Mouse (Mus musculus): ENCODE data around the gene 1810024B03Rik.
"Not testable (repeated sequence)": the region's sequence is repeated elsewhere in the genome, so short reads cannot be mapped to it uniquely, and the experiment has no call there.

Gene 1810024B03Rik

DNA sequence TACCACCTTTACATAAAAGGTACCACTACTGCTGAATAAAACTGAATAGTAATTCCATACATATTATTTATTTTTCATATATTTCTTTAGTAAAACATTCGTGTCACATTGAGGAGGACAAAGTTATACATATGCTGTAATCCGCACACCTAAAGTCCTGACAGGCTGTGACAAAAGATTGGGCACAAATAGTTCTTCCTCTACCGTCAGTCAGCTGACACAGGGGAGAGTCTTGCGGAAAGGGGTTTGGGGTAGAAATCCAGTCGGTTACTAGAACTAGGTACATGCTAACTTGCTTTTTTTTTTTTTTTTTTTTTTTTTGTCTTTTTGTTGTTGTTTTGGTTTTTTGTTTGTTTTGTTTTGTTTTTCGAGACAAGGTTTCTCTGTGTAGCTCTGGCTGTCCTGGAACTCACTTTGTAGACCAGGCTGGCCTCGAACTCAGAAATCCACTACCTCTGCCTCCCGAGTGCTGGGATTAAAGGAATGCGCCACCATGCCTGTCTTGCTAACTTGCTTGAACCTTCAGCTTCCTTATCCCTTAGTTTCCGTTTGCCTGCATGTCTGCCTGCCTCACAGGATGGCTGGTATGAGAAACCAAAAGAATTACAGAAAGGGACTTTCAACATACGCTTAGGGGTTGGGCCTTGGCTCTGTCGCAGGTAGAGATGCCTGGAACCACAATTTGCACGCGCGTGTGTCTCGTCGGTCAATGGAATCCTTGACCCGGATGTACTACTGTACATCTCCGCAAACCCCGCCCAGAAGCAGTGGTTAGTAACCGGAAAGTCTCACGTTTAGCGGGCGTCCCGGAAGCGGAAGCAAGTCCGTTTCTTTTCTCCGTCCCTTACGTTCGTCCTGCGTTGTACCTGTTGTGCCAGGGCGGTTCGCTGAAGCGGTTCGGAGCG, at the start of gene 1810024B03Rik, which contains the start of gene Snrnp200:
TSS of gene 1810024B03Rik (minus strand) at position 734 of the 905 bp plus-strand sequence.
TSS of gene Snrnp200 (plus strand) at position 840 of the 905 bp plus-strand sequence.
- peak; percentile 96 for DNase-seq (ENCODE audit: low spot score)

DNA sequence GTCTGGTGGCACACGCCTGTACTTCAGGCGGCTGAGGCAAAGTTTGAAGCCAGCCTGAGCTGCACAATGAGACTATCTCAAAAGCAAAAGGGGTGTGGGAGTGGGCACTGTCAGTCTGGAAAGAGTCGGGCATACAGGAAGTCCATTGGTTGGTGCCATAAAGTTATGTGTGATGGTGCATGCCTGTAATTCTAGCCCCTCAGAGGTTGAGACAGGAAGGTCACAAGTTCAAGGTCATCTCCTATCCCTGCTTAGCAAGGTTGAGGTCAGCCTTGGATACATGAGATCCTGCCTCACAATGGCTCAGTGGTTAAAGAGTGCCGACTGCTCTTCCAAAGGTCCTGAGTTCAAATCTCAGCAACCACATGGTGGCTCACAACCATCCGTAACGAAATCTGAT, 47.2 kb upstream of the 1810024B03Rik start:
- no peak for DNase-seq (ENCODE audit: low spot score)

DNA sequence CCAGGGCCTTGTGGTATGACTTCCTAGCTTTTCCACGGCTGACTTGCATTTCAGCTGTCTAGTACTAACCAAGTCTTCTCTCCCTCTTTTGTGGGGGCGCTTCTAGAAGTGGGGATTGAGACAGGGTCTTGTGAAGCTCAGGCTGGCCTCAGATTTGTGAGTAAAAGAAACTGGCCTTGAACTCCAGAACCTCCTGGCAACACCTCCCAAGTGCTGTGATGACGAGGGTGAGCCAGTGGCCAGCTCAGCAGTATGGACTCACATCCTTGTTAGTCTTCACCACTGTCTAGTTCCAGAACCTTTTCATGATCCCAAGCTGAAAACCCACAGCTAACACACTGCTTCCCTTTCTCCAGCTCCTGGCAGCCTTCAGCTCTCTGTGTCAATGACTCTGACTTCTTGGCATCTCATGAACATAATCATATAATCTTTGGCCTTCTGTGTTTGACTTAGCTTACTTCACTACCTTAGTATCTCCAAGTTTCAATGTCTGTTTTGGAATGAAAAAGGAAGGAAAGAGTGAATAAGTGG, 46.6 kb upstream of the 1810024B03Rik start:
- no peak for DNase-seq (ENCODE audit: low spot score)

DNA sequence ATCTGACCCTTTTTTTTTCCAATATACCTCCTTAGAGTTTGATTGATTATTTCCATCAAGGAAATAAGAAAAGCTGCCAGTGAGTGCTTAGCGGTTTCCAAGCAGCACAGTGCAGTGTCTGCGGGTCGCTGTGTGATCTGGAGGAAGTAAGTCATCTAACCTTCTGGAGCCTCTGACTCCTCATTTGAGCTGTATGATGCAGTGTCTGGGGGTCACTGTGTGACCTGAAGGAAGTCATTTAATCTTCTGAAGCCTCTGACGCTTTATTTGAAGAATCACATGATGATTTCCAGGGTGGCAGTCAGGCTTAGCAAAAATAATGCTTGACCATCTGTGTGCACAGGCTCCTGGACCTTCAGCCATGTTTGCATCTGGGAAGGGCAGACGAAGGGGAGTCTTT, 44.7 kb upstream of the 1810024B03Rik start:
- no peak for DNase-seq (ENCODE audit: low spot score)

DNA sequence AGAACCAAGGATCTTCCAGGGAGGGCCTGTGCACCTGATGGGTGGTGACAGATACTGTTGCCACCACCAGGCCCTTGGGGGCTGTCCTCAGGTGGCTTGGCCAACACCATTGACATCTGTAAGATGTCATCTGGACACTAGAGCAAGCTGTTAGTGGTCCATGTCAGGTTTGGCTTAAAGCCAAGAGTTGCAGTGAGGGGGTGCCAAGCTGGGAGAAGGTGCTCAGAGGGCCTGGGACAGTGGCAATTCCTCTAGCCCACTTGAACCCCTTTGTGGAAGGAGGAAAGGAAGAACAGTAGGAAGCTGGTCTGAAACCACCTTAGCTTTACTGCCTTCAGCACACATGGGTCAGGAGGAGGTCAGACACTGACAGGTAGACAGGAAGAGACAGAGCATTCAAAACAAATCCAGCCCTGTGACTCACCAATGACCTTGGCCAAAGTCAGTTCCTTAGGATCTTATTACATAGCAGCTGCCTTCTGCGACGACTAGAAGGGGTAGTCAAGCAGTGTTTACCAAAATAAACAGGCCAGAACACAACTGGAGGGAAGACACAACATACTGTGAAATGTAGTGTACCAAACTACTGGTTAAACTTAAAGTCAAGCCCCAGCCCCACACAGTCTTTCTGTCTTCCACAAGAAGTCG, 43.9 kb upstream of the 1810024B03Rik start:
- DNase-seq (ENCODE audit: low spot score), result no peak

DNA sequence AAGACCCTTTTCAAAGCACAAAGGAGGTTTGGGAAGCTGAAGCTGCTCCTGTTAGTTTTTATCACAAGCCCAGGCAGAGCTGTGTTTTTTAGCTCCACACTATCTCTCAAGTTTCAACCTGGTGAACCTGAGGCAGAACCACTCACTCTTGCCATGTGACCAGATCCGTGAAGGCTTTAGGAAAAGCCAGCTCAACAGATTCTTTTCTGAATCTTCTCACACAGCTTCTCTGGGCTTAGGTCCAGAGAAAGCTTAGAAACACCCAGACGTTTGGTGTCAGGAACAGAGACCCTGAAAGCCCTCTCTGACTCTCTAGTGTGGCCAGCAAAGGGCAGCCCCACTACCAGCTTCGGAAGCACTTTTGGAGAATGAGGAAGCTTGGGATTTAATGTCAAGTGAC, 43.4 kb upstream of the 1810024B03Rik start:
- DNase-seq (ENCODE audit: low spot score), result no peak

DNA sequence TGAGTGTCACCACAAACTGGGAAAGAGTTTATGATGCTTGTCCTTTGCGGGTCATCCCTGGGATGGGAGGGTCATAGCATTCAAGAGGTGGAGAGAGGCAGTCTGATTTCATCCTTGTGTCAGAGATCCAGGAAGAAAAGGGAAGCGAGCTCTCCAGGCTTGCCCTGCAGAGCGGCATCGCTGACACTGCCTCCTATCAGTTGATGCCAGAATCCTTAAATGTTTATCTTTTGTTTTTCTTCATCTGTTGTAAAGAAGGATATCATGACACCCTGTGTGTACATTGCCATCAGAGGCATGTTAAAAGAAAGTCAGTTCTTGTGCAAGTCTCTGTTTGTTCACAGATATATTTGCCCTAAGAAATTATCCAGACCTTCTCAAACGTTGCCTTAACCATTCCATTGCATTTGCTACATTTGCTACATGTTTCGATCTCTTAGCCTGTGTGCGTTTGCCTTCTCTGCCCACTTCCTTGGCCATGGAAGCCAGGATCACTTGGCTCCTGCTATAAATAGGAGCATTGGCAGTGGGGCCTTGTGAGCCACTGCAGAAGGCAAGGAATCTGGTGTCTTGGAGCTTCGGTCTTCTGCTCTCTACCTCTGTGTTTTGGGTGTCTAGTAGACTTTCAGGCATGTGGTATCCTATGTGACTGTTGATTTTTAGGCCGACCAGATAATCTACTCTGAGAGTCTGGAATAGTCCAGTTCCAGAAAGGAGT, 42.4 kb upstream of the 1810024B03Rik start:
- DNase-seq (ENCODE audit: low spot score), result no peak

DNA sequence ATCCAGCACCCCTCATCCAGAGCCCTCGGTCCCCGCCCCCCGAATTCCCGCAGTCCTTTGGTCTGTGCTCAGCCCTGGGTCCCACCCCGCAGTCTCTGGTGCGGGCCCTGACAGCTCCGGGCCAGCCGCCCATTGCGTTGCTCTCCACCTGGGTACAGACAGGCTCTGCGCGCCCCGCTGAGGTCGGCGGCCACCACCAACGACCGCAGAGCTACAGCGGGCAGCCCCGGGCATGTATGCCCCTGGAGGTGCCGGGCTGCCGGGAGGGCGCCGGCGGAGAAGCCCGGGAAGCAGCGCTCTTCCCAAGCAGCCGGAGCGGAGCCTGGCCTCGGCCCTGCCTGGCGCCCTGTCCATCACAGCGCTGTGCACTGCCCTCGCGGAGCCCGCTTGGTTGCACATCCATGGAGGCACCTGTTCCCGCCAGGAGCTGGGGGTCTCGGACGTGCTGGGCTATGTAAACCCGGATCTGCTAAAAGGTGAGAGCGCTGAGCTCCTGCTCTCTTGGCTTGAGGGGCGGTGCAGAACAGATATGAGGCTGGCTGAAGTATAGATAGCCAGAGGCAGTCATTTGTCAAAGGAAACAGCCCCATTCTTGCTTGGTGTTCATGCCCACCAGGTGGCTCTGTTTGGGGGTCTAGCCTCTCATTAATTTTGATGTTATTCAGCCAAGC, 40.4 kb upstream of the 1810024B03Rik start:
- no peak for DNase-seq (ENCODE audit: low spot score)

DNA sequence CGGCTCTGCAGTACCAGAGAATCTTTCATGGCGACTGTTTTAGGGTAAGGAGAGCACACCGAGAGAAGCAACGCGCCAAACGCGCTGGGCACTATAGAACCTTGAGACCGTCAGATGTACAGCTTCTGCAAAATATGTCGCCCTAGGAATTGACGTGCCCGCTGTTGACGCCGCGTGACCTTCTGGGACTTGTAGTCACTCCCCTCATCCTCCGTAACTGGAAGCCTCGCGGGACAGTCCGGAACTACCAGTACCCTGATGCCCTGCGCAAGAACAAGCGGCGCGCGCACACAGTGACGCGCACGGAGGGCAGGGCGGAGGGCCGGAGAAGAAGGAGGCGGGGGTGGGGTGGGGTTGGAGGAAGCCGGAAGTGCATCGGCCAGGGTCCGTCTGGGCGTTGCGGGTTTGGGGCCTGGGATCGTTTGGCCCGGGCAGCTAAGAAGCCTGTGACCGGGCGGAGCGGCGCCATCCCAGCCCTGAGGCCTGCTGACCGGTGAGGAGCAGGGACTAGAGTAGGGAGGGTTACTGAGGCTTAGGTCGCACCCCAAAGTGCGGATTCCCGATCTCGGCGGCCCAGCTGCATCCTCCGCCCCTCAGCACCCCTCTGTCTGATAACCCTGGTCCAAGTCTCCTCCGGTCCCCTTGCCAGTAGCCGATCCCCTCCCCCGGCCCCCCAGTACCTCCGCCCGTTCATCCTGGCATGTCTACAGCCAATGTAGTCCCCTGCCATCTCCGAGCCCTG, 39.7 kb upstream of the 1810024B03Rik start, which contains the start of the genes Ciao1 and Tmem127:
TSS of gene Ciao1 (minus strand) at position 225 of the 742 bp plus-strand sequence.
TSS of gene Tmem127 (plus strand) at position 317 of the 742 bp plus-strand sequence.
- DNase-seq (ENCODE audit: low spot score), result peak; percentile 99

DNA sequence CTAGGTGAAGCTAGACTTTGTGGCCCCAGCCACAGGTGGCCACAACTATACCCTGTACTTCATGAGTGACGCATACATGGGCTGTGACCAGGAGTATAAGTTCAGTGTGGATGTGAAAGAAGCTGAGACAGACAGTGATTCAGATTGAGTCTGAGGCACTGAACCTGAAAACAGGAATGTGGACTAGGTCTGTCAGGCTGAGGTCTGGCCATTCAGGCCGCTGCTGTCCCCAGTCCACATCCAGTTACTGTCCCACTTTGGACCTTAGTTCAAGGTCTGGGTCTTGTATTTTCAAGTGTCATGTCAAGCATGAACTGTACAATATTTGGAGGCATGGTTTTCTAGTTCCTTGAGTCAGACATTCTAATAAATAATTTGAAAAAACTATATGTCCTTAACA, 32.0 kb upstream of the 1810024B03Rik start:
- no peak for DNase-seq (ENCODE audit: low spot score)

DNA sequence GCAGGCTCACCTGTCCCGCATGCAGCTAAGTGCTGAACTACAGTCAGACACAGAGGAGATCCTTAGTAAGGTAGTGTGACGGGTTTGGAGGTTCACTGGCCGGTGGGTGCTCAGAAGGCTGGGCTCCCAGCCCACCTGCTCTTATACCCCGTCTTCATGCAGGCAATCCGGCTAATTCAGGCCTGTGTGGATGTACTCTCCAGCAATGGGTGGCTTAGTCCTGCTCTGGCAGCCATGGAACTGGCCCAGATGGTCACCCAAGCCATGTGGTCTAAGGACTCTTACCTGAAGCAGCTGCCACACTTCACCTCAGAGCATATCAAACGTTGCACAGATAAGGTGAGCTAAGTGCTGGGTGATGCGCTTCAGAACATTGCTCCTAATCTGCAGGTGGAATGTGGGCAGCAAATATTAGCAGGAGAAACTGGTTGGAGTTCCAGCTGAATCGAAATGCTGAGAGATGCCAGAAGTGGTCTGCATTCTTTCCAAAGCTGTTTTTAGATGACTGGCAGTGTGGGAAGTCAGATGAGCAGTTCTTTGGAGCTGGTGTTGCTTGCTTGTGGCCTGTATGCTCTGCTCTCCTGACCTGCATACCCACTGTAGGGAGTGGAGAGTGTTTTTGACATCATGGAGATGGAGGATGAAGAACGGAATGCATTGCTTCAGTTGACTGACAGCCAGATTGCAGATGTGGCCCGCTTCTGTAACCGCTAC, 30.0 kb upstream of the 1810024B03Rik start:
- peak; percentile 29 for DNase-seq (ENCODE audit: low spot score)

DNA sequence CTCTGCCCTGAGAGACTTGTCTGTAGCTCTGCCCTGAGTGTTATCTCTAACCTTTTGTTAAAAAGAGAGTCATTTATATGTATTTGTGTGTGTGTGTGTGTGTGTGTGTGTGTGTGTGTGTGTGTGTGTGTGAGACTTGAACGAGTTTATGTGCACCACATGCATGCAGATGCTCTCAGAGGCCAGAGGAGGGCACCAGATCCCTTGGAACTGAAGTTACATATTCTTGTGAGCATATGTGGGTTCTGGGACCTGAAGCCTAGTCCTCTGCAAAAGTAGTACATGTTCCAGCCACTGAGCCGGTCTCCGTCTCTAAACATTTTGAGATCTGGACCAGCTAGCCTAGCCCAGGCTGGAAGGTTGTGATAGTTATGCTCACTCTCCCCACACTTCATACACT, 17.2 kb upstream of the 1810024B03Rik start:
- no peak for DNase-seq (ENCODE audit: low spot score)

DNA sequence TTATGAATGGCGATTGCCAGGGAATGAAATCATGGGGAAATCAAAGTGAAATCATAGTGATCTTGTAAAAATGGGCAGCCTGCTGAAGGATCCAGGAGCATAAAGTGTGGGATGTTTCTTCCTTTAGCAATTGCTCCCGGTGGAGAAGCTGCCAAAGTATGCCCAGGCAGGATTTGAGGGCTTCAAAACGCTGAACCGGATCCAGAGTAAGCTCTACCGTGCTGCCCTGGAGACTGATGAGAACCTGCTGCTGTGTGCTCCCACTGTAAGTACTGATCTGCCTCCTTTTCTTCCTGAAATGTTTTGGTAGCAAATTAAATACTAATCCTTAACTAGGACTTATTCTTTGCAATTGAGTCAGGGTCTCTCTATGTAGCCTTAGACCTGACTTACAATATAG, 9.7 kb upstream of the 1810024B03Rik start:
- no peak for DNase-seq (ENCODE audit: low spot score)

DNA sequence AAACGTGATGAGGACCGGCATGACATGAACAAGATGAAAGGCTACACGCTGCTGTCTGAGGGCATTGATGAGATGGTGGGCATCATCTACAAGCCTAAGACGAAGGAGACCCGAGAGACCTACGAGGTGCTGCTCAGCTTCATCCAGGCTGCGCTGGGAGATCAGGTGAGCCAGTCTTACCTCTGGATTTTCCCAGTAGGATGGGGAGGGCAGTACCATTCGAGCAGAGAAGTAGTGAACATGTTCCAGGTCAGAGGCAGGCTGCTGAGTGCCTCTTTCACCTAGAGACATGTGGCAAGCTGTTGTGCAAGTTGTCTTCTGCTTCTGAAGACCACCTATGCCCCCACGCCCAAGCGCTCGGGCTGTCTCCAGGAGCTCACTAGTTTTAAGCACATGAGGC, 2.6 kb upstream of the 1810024B03Rik start:
- DNase-seq (ENCODE audit: low spot score), result no peak

DNA sequence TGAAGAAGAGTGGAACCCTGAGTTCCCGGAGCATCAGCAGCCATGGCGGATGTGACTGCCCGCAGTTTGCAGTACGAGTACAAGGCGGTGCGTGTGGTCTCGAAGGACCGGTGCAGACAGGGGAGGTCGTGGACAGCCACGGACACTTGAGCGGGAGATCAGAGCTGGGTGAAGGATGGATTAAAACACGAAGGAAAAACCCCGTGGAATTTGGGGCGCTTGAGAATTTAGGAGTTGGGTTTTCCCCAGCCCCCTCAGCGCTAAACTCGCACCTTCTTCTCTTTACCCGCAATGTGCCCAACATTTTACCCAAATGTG, 331 bp upstream of the 1810024B03Rik start:
- DNase-seq (ENCODE audit: low spot score), result no peak

DNA sequence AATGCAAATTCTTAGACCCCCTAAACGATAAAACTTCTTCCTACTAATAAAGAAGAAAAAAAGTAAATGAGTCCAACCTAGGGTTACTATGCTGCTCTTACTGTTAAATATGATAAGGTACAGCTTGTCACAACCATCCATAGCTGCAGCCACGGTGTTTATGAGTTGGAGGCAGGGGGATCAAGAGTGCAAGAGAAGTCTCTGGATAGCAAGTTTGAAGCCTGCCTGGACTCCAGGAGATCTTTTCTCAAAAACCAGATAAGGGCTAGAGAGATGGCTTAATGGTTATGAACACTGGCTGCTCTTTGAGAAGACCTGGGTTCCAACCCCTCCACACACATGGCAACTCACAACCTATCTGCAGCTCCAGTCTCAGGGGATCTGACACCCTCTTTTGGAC, 1.2 kb downstream of the 1810024B03Rik start:
- DNase-seq (ENCODE audit: low spot score), result no peak

DNA sequence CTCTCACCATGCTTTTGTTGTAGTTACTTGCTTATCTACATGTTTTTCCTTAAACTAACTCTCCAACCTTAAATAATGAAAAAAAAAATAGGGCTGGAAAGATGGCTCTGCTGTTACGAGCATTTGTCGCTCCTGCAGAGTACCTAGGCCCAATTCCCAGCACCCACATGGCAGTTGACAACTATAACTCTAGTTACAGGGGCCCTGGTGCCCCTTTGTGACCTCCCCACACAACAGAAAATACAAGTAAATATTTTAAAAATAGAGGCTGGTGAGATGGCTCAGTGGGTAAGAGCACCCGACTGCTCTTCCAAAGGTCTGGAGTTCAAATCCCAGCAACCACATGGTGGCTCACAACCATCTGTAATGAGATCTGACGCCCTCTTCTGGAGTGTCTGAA, 2.1 kb downstream of the 1810024B03Rik start:
- DNase-seq (ENCODE audit: low spot score), result not testable (repeated sequence)

DNA sequence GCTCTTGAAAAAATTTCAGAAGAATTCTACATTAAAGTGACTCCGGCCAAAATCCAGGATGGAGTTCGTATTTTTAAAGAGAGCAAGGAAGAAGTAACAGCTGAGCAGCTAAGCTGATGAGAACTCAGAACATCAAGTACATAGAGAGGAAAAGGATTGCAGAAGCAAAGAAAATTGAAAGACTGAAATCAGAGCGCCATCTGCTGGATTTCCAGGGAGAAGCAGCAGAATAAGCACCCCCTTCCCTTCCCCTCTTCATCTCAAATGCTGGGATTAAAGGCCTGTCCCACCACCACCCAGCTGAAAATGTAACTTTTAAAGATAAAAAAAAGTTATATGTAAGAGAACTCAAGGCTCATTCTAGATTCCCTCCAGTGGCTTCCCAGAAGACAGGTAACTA, 3.1 kb downstream of the 1810024B03Rik start:
- DNase-seq (ENCODE audit: low spot score), result peak; percentile 52

DNA sequence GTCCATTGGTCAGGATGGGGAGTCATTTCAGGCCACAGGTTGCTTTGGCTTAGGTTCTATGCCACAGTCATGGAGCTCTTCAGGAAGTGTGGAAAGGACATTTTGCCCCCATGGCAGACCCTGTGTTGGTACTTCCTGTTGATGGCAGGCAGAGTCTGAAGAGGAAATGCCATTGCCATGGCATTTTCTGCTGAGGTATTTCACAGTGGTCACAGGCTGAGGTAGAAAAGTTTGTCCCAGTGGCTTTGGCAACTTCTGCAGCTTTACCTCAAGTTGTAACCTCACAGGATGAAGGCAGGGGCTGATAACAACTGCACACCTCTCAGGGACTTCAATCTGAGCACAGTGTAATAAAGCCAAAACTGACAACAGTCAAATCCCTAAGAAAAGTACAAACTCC, 18.5 kb downstream of the 1810024B03Rik start:
- DNase-seq (ENCODE audit: low spot score), result no peak

All from lung, postnatal 25 days (tissue).